Mouse (Mus musculus): ENCODE measurements around the gene Bmp15. TPM values are rescaled to one million over a fixed set of nuclear protein-coding genes. Genes with fewer than 3 reads are reported as not detected.

The Bmp15 gene
- 0.10 and 0.12 TPM in 2 replicates for polyA plus RNA-seq (2012; rRNA removed)

GRCm38 (mm10) chrX:6320621-6321020 is at the start of gene Bmp15:
TSS of gene Bmp15 (minus strand) at chrX:6320721.
- DNase-seq (ENCODE audit: low spot score) = no peak

GRCm38 (mm10) chrX:6368822-6369221 is 48.3 kb upstream of the Bmp15 start:
- DNase-seq (ENCODE audit: low spot score) = no peak

GRCm38 (mm10) chrX:6357503-6358114 is 37.1 kb upstream of the Bmp15 start:
- no peak for DNase-seq (ENCODE audit: low spot score)

- DNase-seq (ENCODE audit: low spot score) = no peak
Measured at GRCm38 (mm10) chrX:6356876-6357275, 36.4 kb upstream of the Bmp15 start.

GRCm38 (mm10) chrX:6345273-6345959 is 24.9 kb upstream of the Bmp15 start:
- no peak for DNase-seq (ENCODE audit: low spot score)

- DNase-seq (ENCODE audit: low spot score) = no peak
Measured at GRCm38 (mm10) chrX:6324056-6324455, 3.5 kb upstream of the Bmp15 start.

- DNase-seq (ENCODE audit: low spot score) = no peak
Measured at GRCm38 (mm10) chrX:6317747-6318146, 2.8 kb downstream of the Bmp15 start.

Other genes with a start within 250 kb of the Bmp15 start
- not detected in 2 replicates for gene AU022751, start 237.3 kb downstream of the Bmp15 start, polyA plus RNA-seq (2012; rRNA removed)
- gene Nudt10, start 147.7 kb downstream of the Bmp15 start, polyA plus RNA-seq (2012; rRNA removed) = 2.1 and 2.3 TPM in 2 replicates
- gene Shroom4, start 79.1 kb upstream of the Bmp15 start, polyA plus RNA-seq (2012; rRNA removed) = 3.2 and 4.3 TPM in 2 replicates

All from urinary bladder, adult 2 months (tissue).